Mouse (Mus musculus): ENCODE measurements around the gene 0610037L13Rik.

0610037L13Rik gene

DNA sequence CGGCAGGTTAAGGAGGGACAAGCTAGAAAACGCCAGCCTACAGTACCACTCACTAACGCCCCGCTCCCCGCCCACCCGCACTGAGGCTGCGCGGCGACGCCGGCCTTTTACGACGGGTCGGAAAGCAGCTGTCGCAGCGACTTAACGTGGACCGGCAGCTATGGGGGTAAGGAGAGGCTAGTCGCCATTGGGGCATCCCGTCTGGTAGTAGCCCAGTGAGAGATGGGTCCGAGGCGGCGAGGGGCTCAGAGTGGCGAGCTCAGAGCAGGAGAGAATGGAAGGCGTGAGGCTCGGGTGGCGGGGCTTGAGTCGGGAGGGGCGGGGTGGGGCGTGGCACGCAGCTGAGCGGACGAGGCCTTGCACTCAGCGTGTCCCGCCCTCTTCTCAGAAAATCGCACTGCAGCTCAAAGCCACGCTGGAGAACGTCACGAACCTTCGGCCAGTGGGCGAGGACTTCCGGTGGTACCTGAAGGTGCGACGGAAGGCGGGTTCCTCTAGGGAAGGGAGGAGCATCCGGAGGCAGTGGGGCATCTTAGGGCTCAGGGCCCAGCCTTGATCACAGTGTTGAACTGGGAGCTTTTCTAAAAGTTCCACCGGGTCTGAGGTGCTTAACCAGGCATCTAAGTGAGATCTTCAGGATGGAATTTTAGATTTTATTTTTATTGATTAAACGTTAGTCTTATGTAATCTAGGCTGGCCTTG, at the start of gene 0610037L13Rik:
0610037L13Rik (plus strand) TSS at position 83 of the 702 bp plus-strand sequence.
- peak; percentile 97 for DNase-seq (ENCODE audit: low read depth, low spot score)

- no peak for DNase-seq (ENCODE audit: low read depth, low spot score)
These were observed 45.9 kb upstream of the 0610037L13Rik start for GRCm38 (mm10) chr4:107843687-107844086.

DNA sequence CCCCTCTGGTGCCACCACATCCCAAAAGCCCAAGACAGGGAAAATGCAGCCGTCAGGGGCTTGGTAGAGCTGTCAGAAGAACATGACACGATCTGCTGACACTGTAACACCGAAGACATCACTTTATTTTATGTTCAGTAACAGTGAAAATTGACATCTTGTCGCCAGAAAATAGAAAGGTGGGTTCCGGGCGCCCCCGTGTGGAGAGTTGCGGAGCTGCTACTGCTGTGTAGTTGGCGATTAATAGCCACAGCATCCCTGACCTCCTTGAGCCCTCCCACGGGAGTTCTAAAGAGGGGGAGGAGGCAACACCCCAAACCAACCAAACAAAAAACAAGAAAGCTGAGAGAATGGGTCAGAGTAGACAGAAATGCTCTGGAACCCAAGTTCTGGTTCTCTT, 44.6 kb upstream of the 0610037L13Rik start:
- DNase-seq (ENCODE audit: low read depth, low spot score), result peak; percentile 75

- no peak for DNase-seq (ENCODE audit: low read depth, low spot score)
These were observed 42.8 kb upstream of the 0610037L13Rik start for GRCm38 (mm10) chr4:107846795-107847194.

GRCm38 (mm10) chr4:107848546-107848945, 41.1 kb upstream of the 0610037L13Rik start:
- no peak for DNase-seq (ENCODE audit: low read depth, low spot score)

GRCm38 (mm10) chr4:107849621-107850020, 40.0 kb upstream of the 0610037L13Rik start:
- DNase-seq (ENCODE audit: low read depth, low spot score), result no peak

GRCm38 (mm10) chr4:107850091-107850490, 39.5 kb upstream of the 0610037L13Rik start:
- DNase-seq (ENCODE audit: low read depth, low spot score), result no peak

- no peak for DNase-seq (ENCODE audit: low read depth, low spot score)
These were observed 36.3 kb upstream of the 0610037L13Rik start for GRCm38 (mm10) chr4:107853333-107853732.

DNA sequence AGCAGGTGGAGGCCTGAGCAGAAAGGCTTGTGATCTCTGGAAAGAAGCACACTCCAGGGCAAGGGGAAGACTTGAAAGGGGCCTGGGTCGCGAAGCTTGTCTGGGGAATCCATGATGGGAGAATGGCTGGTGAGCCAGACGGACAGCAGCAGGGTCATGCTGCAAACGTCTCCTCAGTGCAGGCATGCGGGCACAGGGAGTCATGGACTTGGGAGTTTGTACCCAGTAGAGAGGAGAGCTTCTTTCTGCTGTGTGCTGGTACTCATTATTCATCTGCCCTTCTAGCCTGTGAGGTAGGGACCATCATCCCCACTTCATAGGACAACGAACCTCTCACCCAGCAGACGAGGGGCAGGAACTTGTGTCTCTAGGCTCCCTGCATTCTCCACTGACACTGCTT, 35.8 kb upstream of the 0610037L13Rik start:
- DNase-seq (ENCODE audit: low read depth, low spot score), result no peak

- DNase-seq (ENCODE audit: low read depth, low spot score), result no peak
These were observed 32.5 kb upstream of the 0610037L13Rik start for GRCm38 (mm10) chr4:107856958-107857686.

GRCm38 (mm10) chr4:107858995-107859394, 30.6 kb upstream of the 0610037L13Rik start:
- no peak for DNase-seq (ENCODE audit: low read depth, low spot score)

DNA sequence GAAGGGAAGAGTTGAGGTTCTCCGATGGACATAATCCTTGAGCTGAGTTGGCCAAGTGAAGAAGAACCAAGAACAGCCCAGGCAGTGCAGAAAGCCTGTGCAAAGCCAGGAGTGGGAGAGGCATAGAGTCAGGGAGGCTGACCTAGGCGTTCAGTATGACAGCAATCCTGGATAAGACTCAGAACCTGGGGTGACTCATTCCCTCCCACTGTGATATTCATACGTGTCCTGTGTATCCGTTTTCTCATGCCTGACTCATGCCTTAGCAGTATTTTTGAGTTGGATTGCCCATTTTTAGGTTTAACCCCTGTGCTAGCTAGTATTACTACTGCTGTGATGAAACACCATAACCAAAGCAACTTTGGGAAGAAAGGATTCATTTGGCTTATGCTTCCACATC, 24.7 kb upstream of the 0610037L13Rik start:
- DNase-seq (ENCODE audit: low read depth, low spot score), result no peak

GRCm38 (mm10) chr4:107879254-107880050, 10.2 kb upstream of the 0610037L13Rik start, which contains the start of gene Magoh:
TSS of gene Magoh (plus strand) at chr4:107879755.
- peak; percentile 98 for DNase-seq (ENCODE audit: low read depth, low spot score)

GRCm38 (mm10) chr4:107881631-107882030, 8.0 kb upstream of the 0610037L13Rik start:
- DNase-seq (ENCODE audit: low read depth, low spot score), result no peak

GRCm38 (mm10) chr4:107886371-107886770, 3.2 kb upstream of the 0610037L13Rik start:
- no peak for DNase-seq (ENCODE audit: low read depth, low spot score)

DNA sequence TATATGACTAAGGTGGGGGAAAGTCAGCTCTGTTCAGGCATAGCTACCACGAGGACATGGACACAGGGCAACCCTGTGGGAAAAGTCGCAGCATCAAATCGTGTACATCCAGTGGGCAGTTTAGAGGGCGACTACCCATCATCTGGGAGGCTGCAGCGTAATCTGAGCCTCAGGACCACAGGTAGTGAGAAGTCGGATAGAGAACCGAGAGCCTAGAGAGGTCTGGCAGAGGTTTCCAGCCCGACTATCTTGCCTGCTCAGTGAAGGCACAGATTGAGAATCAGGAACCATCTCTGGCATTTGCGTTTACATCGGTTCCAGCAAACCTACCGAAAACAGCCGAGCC, 255 bp upstream of the 0610037L13Rik start:
- DNase-seq (ENCODE audit: low read depth, low spot score), result no peak

GRCm38 (mm10) chr4:107892663-107893062, 3.0 kb downstream of the 0610037L13Rik start:
- DNase-seq (ENCODE audit: low read depth, low spot score), result peak; percentile 51

DNA sequence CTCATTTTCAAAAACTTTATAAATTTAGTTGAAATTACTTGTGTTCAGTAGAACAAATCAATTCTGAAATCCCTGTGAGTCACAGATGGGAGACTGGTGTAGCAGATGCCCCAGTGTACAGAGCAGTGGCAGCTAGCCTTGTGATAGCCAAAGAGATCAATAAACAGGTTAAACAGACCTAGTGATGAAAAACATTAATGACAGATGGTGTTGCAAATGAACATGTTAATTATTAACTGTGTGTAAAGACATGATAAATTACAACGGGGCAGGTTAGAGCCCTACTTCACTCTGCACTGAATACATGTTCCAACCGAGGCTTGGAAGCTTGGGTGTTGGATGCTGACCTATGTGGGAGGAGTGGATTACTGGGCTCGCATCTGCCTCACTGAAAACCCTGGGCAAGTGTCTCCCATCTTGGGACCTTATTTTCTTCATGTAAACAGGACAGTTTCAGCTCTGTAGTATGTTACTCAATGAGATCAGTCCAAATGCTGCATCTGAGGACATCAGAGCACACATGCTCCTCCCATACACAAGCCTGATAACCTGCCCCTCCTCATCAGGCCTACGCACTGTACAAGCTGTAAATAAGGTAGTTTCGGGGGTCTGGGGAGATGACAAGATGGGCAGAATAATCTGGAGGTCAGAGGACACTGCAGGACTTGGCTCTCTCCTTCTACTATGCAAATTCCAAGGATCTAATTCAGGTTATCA, 9.8 kb downstream of the 0610037L13Rik start:
- no peak for DNase-seq (ENCODE audit: low read depth, low spot score)

- DNase-seq (ENCODE audit: low read depth, low spot score), result no peak
These were observed 10.6 kb downstream of the 0610037L13Rik start for GRCm38 (mm10) chr4:107900206-107900605.

GRCm38 (mm10) chr4:107904252-107904651, 14.6 kb downstream of the 0610037L13Rik start:
- no peak for DNase-seq (ENCODE audit: low read depth, low spot score)

DNA sequence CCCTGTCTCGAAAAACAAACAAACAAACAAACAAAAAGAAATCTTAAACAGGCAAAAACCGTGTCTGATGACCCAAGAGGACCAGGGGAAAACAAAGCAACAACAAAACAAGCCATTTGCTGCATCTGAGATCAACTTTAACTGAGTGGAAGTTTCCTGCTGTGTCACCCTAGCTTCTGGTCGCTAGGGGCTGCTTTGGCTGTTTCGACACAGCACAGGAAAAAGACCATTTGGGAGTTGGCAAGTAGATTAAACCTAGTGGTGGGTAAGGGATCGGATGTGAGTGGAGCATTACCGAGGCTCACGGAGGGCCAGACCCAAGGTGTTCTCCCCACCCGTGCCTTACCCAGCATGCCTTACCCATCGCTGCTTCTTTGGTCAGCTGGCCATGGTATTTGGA, 16.9 kb downstream of the 0610037L13Rik start:
- no peak for DNase-seq (ENCODE audit: low read depth, low spot score)

DNA sequence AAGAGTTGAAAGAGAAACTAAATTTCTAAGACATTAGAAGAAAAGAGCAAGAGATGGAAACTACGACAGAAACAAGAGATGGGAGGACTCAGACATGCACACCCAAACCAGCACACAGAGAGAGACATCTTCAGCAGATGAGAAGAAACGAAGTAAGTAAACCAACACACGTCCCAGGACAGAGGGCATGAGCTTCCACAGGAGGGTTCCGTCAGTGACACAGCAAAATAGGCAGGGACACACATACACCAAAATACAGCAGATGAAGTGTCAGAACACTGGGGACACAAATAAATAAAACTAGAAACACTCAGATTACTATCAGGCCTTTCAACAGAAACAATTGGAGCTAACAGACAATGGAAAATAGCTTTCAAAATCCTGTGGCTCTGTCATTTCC, 20.4 kb downstream of the 0610037L13Rik start:
- no peak for DNase-seq (ENCODE audit: low read depth, low spot score)
